Mouse (Mus musculus) neural tube, embryonic 10.5 days (tissue): Measurements from ENCODE around the gene Gm13889.

Experiments
- DNase-seq: peaks from one replicate; pipeline ENCODE4 v3.0.0-alpha.2; 2017; ENCODE audit warnings: low spot score; ENCODE audit errors: extremely low spot score

Gm13889 gene

DNA sequence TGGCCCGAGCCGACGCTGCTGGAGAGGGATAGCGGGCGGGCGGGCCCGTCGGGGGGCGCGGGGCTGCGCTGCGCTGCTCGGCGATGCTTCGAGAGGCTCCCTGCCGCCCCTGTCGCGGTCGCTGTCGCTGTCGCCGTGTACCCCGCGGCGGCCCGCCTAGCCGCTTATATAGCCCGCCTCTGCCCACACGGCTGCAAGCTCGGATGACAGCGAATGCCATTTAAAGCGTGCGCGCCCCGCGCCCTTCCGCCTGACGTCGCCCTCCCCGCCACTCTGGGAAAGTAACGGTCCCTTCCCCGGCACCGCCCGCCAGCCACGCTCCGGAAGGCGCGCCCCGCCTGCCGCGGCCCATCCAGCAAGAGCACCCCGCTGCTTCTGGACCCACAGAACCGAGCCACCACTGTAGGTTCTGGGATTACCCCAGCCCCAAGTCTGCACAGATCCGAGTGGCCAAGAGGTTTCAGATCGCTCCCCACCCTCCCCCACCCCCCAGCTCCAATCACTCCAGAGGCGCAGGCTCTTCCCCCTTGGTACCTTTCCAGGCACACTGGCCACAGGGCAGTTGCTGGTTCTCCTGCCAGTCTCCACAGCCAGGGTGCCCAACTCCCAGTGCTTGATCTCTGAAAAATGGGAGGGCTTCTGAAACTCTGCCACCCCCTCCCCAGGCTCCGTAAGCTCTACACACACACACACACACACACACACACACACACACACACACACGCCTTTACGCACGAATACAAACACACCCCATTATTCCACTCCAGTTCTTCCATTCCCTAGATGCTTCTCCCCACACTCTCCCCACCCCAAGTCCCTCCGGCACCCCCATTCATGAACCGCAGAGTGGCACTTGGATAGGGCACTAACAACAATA, at the start of gene Gm13889:
Gm13889 (minus strand) TSS at position 294 of the 877 bp plus-strand sequence.
- peak; percentile 57 for DNase-seq

DNA sequence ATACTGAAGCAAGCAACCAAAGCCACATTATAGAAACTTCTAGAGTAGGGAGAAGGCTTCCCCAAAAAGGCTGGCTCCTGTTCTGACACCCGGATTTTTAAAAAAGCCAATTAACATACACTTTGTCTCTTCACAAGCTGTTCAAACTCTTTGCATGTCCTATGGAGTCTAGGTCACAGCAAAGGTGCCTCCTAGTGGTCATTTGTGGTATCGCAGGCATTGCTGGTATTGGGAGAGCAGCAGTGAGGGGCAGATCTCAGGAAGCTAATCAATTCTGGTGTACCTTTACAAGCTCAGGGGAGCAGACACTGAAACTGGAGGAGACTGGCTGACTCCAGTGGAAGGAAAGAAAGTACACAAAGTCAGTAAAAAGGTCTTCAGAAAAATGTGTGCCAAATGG, 45.3 kb upstream of the Gm13889 start:
- peak; percentile 91 for DNase-seq

DNA sequence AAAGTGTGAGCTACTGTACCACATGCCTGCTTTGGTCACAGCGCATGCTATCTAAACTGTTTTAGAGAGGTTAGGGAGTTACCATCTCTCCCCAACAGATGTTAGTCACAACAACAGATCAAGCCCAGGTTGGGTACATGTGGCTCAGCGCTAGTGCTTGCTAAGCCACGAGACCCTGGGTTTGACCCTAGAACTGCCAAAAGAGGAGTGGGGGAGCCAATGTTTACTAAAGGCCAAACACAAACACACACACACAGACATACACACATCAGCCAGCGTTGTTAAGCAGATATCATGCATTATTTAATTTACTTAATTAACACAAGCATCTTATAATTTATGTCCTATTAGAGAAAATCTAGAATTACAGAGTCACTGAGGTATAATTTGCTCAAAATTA, 44.9 kb upstream of the Gm13889 start:
- no peak for DNase-seq

DNA sequence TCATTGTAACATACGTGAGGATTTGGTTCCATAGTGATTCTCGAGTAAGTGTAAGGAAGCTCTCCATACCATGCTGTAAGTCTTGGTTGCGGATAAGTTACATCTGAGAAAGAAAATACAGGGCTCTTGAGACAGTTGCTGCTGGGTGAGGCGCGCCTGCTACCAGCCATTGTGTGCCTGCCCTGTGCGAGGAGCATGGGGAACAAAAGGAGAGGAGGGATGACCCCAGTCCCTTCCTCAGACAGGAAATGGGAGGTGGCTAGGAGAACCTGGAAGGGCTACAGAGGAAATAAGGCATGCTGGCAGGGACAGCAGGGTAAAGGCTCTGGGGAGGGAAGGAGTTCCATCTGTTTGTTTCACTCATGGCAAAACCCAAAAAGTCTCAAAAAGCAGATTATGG, 44.4 kb upstream of the Gm13889 start:
- DNase-seq, result no peak

DNA sequence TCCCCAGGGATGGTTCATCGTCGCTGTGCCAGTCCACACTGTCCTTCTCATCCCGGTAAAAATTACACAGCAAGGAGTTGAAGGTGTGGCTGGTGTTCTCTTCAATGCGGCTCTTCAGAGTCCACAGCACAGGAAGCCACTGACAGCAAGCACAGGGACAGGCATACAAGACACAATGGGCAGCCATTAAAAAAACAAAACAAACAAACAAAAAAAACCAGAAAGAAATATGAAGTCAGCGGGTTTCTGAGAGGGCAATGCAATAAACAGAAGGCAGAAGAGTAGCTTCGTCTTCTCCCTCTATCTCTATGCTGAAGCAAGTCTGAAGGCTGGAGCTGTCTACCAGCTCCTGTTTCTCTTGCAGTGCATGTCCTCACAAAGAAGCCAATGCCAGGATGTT, 39.3 kb upstream of the Gm13889 start, which contains the start of gene Gm27027:
Gm27027 (minus strand) TSS at position 101 of the 400 bp plus-strand sequence.
- no peak for DNase-seq

DNA sequence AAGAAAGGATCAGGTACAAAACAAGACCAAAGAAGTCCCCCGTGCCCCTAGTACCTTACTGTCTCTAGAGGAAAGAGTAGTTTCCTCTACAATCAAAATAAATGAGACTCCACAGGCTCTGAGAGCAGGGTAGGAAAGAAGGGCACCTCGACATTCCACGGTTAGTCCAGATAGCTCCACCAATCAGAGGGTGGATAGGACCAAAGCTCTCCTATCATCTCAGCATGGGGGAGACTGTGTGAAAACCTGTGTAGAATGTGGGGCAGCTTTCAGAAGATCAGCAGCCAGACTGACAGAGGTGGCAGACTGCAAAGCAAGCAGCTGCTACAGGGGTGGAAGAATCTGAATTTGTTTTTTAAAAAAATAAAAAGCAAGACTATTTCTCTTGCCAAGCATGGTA, 35.8 kb upstream of the Gm13889 start:
- DNase-seq, result no peak

DNA sequence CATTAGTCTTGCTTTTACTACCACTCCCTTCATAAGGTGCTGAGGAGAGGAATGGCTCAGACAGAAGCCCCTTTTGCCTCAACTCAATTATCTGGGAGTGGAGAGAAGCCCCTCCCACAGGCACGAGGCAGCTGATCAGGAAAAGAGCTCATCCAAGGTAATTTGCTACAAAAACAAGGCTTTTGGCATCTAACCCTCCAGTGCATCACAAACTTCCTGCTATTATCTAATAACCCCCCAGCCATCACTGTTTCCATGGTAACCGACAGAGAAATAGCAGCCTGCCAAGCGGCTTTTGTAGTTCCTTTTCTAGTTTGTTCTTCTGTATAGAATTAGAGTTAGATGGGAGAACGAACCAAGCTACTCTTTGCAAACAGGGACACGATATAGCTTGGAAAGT, 35.3 kb upstream of the Gm13889 start:
- DNase-seq, result no peak

DNA sequence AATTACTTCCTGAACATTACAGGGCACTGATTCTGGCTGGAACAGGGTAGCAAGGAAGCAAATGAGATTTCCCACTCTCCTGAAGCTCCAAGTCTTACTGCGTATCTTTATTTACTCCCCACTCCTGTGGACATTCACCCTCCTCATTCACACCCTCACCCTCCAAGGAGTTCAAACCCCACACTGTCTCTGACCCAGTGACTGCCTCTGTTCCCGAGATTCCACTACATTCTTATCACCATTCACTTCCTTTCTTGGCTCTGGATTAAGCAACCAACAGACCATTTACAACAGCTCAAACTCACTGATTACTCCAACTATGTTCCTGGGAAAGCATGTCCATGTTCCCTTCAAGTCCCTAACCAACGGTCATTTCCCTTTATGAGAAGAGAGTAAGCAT, 34.3 kb upstream of the Gm13889 start:
- DNase-seq, result no peak

DNA sequence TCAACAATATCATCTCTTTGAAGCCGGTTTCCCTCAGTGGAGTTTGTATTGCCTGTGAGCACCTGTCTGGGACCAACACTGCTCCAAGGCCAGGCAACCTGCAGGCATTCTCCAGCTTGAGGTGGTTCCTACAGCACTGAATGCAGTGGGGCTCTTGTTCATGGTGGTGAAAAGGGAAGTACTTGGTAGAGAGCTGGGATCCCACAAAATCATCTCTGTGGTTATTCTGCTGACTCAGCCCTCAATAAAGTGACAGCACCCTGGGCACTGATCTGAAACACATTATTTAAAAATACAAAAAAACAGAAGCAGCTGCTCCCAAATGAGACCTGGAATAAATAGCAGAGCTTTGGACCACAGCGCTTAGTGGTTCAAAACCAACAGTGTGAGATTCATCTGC, 31.4 kb upstream of the Gm13889 start:
- no peak for DNase-seq

DNA sequence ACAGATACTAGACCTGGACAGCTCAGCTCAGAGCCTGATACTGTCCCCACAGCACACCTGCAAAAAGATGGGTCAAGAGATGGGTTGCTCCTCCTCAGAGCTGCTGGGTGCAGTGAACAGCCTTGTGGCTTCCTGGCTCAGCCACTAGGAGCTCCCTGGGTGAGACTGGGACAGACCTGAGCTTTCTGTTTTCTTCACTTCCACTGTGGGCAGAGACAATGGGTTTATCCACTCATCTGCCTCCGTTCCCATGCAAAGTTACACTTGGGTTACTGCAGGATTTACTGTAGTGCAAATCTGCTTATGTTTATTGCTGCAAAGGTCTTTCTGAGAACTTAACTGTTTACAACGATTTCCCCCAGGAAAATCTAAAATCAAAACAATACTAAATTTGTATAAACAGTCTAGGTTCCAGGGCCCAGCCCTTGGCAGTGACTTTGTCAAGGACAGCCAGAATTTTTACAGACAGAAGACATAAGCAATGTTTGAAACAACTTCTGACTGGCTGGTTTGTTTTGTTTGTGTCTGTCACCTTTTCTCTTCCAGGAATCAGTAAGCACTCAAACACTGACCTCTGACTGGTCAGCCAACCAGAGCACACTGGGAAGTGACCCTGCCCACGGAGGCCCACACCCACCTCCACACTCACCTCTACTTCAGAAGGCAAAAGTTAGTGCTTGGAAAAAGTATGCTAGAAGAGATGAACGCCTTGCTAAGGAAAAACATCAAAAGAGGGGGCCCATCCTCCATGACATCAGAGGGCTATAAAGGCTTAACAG, 25.6 kb upstream of the Gm13889 start:
- no peak for DNase-seq

DNA sequence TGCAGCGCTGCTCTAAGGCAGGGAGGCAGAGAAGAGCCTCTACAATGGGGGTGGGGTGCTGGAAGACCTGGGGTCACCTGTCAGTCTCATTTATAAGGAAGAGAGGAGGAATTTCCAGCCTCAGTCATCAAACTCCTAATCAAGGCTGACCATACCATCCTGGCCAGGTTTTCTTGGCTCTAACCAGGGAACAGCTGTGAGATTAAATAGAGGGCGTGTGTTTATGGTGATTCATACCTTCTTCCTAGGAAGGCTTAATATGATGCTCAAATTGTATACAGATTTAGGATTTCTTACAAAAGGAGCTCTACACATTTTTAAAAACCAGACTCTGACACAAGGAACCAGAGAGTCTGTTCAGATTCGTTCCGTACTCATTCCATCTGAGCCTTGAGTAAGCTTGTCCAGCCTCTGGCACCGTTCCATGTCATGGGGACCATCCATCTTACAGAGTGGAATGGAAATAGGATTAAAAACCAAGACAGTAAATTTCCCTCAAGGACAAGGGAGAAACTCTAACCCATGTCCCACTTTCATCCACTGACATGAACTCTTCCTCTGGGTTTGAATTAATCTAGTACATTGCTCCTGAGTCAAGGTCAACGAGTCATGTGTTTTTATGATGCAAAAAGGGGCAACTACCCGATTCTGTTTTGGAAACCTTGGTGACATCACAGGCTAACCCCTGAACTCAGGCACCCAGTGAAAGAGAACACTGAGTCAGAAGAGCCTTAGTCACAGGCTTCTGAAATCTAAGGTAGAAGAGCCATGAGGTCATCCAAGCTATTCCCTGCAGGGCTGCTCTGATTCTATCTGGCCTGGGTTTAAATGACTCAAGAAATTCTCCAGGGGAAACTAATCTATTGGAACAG, 22.5 kb upstream of the Gm13889 start:
- DNase-seq, result no peak

DNA sequence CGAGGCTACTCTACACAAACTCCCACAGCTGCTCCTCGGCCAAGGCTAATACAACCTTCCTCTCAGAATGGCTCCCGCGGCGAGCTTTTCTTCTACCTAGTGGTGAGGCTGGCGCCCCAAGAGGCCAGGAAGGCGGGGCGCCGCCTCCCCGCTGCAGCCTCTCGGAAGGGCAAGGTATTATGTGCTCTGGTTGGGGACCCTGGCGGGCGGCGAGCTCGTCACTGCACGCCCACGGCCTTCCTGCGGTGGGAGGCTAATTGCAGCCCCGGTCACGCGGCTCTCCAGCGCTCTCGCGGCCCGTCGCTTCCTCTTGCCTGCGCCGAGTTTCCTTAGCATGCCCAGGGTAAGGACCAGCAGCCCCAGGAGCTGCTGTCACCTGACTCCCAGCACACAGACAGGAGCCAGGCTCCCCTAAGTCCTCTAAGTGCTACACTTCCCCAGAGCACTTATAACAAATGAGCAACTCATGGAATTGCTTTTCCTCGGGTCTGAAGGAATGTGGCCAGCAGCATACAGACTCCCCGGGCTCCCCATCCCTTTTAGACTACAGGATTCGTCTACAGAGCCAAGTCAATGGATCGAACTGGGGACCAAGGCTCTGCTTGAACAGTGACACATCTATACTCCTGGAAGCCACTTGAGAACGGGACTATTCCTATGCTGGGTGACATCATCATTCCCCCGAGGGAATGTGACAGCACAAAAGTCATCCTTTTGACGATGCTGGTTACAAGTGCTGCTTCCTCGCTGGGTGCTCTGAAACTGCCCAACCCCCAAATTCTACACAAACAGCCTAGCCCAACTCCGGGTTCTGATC, 19.6 kb upstream of the Gm13889 start:
- peak; percentile 66 for DNase-seq

DNA sequence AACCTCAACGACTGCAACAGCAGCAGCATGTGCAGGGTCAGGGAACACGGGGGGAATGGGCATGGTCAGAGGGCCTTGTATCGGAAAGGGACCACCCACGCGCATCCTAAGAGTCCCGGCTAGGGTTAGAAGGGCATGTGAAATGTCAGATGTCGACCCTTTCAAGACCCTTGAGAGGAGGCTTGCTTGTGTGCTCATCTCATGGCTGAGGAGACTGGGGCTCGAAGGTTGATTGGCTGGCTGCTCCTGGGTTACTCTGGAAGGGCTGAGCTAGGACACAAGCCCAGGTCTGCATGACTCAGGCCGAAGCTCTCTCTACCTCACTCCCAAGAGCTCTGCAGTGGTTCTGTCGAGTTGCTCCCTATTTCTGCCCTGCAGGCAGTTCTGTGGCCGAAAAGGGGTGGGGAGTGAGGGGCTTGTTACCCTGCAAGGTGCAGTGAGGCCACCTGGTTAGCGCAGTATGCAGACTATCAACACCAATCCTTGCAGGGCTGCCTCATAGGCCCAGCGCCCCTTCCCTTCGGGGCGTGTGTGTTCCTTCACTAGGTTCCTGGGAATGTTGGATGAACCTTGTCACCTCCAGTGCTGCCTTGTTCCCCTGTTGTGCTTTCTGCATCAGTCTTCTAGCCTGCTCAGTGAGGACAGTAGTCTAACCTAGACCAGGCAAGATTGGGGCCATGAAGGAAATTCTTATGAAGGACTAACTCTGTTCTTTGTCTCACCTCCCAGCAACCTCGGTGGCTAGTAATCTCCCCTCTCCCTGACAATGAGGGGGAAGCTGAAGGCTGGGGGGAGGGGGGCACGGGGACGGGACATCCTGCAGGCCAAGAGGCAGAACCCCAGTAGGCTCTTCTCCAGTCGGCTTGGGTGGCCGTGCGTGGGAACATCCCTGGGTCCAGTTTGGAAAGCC, 18.8 kb upstream of the Gm13889 start:
- DNase-seq, result peak; percentile 37

DNA sequence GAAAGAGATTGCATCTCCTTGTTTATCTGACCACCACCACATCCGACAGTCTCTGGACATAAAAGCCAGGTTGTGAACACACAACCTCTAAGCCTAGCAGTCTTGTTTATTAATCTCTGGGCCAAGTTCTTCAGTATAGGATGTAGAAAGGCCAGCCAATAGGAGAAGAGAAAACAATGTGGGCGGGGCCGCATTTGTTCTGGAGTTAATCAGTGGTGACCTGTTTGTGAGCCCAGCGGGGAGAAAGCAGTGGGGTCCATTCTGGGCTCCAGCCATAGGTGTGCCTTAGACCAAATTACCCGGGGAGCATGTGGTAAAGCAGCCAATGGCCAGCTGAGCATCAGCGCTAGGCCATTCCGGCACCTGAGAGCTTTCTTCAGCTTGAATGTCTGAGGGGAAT, 18.0 kb upstream of the Gm13889 start:
- no peak for DNase-seq

DNA sequence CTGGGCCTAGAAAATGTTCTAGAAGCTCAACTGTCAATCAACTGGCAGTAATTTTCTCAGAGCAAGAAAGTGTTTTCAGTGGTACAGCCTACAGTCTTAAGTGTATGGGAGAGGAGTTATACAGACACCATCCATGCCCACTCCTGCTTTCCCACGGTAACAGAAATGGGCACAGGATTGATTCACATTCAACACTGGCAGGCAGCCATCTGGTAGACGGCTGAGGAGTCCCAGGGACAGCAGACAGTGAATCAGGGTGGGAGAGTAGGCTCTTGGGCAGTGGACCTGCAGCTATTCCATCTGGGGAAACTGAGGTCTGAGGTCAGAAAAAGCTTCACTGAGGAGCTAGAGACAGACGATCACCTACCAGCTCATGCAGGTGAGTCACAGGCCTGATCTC, 14.6 kb upstream of the Gm13889 start:
- DNase-seq, result no peak

DNA sequence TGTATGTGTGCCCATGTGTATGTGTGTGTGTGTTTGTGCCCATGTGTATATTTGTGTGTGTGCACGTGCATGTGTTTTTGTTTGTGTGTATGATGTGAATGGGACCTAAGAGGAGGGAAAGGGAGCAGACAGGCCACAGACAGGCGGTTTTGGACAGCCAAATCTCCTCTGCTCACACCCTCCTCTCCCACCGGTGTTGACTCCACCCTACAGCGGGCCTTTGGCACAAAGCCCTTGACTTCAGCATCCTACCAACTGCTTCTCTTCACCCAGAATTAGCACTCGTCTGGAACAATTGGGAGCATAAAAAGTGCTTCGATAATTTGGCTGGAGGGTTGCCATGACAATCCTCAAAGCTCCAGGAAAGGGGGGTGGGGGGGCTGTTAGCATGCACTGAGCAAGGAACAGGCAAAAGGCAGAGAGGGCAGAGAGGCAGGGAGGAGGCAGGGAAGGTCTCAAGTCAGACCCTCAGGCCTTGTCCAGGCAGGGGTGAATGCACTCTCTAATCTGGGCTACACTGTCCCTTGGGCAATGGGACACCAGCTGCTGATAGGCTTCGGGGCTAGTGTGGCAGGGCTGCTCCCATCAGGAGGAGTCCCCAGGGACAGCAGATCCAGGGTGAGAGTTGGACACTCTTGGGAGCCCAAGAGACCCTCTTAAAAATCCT, 7.6 kb upstream of the Gm13889 start:
- no peak for DNase-seq

DNA sequence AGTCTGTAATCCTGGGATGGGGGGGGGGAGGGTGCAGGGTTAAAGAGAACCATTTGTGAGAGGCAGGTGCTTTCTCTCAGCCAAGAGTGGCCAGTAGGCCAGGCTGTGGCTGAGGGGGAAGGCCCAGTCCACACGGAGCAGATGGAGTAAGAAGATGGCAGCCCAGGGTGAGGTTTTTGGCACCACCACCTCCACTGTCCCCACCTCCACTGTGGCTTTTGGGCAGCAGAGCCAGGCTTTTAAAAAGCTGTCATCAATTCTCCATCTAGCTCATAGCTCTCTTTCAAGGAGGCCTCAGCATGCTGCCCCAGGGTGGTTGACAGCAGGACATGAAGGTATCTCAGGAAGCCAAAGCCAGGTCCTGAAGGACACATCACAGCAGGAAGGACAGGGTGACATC, 6.8 kb upstream of the Gm13889 start:
- DNase-seq, result no peak

DNA sequence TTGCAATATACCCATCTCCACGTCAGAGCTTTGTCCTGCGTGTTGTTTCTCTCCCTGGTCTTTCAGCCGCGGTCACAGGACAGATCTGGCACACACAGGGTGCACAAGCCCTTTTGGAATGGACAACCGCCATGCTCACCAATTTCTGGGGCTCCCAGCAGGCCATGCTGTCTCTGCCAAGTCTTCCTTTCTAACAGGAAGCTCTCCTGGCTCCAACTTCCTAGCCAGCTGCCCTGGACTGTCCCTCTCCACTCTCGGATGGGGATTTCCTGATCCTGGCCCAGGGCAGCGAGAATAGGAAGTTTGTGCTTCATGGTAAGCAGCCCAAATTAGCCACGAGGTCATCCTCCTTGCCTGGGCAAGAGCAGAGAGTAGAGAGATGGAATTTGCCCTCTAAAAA, 4.7 kb upstream of the Gm13889 start:
- no peak for DNase-seq

DNA sequence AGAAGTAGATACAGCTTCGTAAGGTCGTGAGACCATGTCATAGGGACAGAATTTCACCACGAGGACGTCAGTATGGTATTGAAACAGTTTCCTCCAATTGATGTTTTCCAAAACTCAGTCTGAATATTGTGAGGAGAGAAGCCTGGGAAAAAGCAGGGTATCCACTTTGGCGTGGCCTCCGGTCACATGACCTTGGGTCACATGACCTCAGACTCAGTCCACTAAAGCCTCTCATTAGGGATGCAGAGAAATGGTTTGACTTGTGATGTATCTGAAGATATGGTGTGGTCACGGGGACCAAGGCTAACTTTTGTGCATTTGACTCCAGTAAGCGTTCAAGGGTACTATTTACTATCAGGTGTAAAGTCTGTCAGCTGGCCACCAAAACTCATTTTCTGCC, 2.3 kb upstream of the Gm13889 start:
- DNase-seq, result no peak
